Mouse (Mus musculus): ENCODE data around the gene Nrxn3.

DNA sequence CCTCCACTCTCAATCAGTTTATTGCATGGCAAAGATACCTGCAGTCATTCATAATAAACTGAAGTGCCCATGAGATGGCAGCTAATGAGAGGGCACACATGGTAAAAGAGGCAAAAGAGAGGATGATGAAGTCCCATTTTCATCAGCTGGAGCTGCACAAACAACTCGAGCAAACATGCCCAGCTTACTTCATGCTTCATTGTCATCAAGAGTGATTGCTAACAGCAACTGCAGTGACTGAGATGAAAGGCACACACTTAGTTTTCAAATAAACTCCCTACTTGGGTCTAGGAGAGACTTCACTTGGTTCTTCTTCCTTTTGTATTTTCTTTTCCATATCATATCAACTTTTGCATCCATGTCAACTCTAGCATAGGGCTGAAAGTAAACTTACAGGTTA is 1318.4 kb downstream of the Nrxn3 start:
- TF ChIP-seq POLR2A (IDR thresholded peaks at IDR 0.05; ENCODE audit: control insufficient read depth, low read depth, low read length) (no peak), CTCF (IDR thresholded peaks at IDR 0.05; ENCODE audit: control insufficient read depth, insufficient read depth, insufficient replicate concordance, low read depth, low read length) (no peak)
